Mouse (Mus musculus) heart, embryonic 16.5 days (tissue): ENCODE data around the gene Fgf2. TPM values are rescaled to one million over a fixed set of nuclear protein-coding genes. Genes with fewer than 3 reads are reported as not detected.

ENCODE experiments used
- ATAC-seq: fragments of 200-750 bp; cut with Nextera tagmentation; replicated peaks from 2 replicates; pipeline ENCODE4 v1.8.0; 2017; ENCODE audit warnings: moderate number of reproducible peaks; ENCODE audit not compliant: insufficient read depth, low FRiP score; ENCODE audit errors: extremely low read depth
- H3K27ac ChIP-seq: fragments of 300-500 bp; sonication (generic); 2 replicates; pipeline ENCODE4 v1.5.1; 2014; ENCODE audit warnings: mild to moderate bottlenecking, low read length, control low read depth, moderate library complexity
- H3K27me3 ChIP-seq: fragments of 300-500 bp; sonication (generic); 2 replicates; pipeline ENCODE4 v1.6.1; 2014; ENCODE audit warnings: low read length, mixed read lengths; ENCODE audit not compliant: control insufficient read depth, insufficient read depth
- H3K36me3 ChIP-seq: fragments of 300-500 bp; sonication (generic); 2 replicates; pipeline ENCODE4 v1.6.1; 2014; ENCODE audit not compliant: control insufficient read depth, insufficient read depth
- H3K4me1 ChIP-seq: fragments of 300-500 bp; sonication (generic); 2 replicates; pipeline ENCODE4 v1.6.1; 2014; ENCODE audit warnings: low read length, mixed read lengths; ENCODE audit not compliant: control insufficient read depth, insufficient read depth
- H3K4me2 ChIP-seq: fragments of 300-500 bp; sonication (generic); 2 replicates; pipeline ENCODE4 v1.6.1; 2014; ENCODE audit warnings: low read depth, mild to moderate bottlenecking, control low read depth, low read length
- H3K4me3 ChIP-seq: fragments of 300-500 bp; sonication (generic); 2 replicates; pipeline ENCODE4 v1.5.1; 2014; ENCODE audit warnings: mild to moderate bottlenecking, control low read depth, low read length
- H3K9ac ChIP-seq: fragments of 300-500 bp; sonication (generic); 2 replicates; pipeline ENCODE4 v1.6.1; 2014; ENCODE audit warnings: low read length, control low read depth
- H3K9me3 ChIP-seq: fragments of 300-500 bp; sonication (generic); replicated peaks from 2 replicates; pipeline ENCODE4 v1.6.1; 2016; ENCODE audit warnings: low read length; ENCODE audit not compliant: control insufficient read depth
- WGBS: fragments of 180-500 bp; shearing (Covaris S2); extraction: QIAGEN DNeasy Blood & Tissue Kit; methylation state at CpG from one replicate; pipeline ENCODE4 v1.1.7; 2014; 5-methylcytosine and 5-hydroxymethylcytosine counted together
- polyA plus RNA-seq: library from polyadenylated mRNA; unstranded; fragments of >200 nt; fragmentation: Nextera tagmentation; extraction: Ambion mirVana; gene quantifications from 2 replicates; pipeline ENCODE4 v1.2.1, GENCODE M21; 2015

Gene Fgf2
- polyA plus RNA-seq, 1 experiment from 2014 or later: 1.2 TPM

- Histone ChIP-seq H3K4me3 (no peak overlapping the region), H3K4me2 (no peak overlapping the region), H3K9ac (no peak overlapping the region), H3K27me3 (no peaks in the 10 kb centered on the region), H3K27ac (no peak overlapping the region), H3K36me3 (peaks cover 3% of the 10 kb centered on the region; the same call in 1 of the 2 replicates), H3K4me1 (no peaks in the 10 kb centered on the region), H3K9me3 (no peaks in the 10 kb centered on the region)
- WGBS: 44% methylated on average over 3 of the region's 3 CpGs
- no peak for ATAC-seq
Observed at GRCm38 (mm10) chr3:37324310-37324709, 23.8 kb upstream of the Fgf2 start.

GRCm38 (mm10) chr3:37325317-37326112, 22.6 kb upstream of the Fgf2 start:
- no peak overlapping the region for H3K4me2 ChIP-seq
- H3K36me3 ChIP-seq: no peaks in the 10 kb centered on the region; the same call in 1 of the 2 replicates
- 52% methylated on average over 5 of the region's 5 CpGs for WGBS
- H3K9ac ChIP-seq: no peak overlapping the region
- no peak overlapping the region for H3K27ac ChIP-seq
- H3K4me1 ChIP-seq: no peaks in the 10 kb centered on the region
- H3K9me3 ChIP-seq: no peaks in the 10 kb centered on the region
- H3K4me3 ChIP-seq: no peak overlapping the region
- H3K27me3 ChIP-seq: no peaks in the 10 kb centered on the region
- no peak for ATAC-seq

- H3K4me1 ChIP-seq: no peaks in the 10 kb centered on the region
- ATAC-seq: no peak
- no peak overlapping the region for H3K4me2 ChIP-seq
- H3K27ac ChIP-seq: no peak overlapping the region
- WGBS: 64% methylated on average over 3 of the region's 3 CpGs
- no peak overlapping the region for H3K4me3 ChIP-seq
- no peaks in the 10 kb centered on the region for H3K9me3 ChIP-seq
- no peak overlapping the region for H3K9ac ChIP-seq
- no peaks in the 10 kb centered on the region for H3K27me3 ChIP-seq
- no peaks in the 10 kb centered on the region for H3K36me3 ChIP-seq
Observed at GRCm38 (mm10) chr3:37326627-37327026, 21.5 kb upstream of the Fgf2 start.

DNA sequence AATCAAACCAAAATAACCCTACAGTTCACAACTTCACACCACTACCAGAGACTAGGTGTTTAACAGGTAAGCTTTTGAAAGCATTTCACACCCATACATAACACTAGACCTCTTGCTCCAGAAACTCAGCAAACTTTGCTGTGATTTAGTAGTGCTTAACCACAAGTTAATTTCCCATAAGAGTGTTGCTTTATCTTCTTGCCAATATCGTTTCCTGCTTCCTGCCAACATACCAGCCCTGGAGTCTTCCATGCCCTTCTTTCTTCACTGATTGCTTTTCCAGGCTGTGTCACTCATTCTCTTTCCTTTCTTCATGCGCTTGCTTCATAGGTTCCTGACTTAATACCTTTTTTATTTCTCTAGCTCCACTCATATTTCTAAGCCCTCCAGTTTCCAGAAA, 19.7 kb upstream of the Fgf2 start:
- H3K36me3 ChIP-seq: no peaks in the 10 kb centered on the region
- H3K9me3 ChIP-seq: no peaks in the 10 kb centered on the region
- ATAC-seq: no peak
- no peak overlapping the region for H3K4me2 ChIP-seq
- 60% methylated on average over 2 of the region's 2 CpGs for WGBS
- H3K4me3 ChIP-seq: no peak overlapping the region
- no peak overlapping the region for H3K27ac ChIP-seq
- no peaks in the 10 kb centered on the region for H3K27me3 ChIP-seq
- no peaks in the 10 kb centered on the region for H3K4me1 ChIP-seq
- no peak overlapping the region for H3K9ac ChIP-seq

DNA sequence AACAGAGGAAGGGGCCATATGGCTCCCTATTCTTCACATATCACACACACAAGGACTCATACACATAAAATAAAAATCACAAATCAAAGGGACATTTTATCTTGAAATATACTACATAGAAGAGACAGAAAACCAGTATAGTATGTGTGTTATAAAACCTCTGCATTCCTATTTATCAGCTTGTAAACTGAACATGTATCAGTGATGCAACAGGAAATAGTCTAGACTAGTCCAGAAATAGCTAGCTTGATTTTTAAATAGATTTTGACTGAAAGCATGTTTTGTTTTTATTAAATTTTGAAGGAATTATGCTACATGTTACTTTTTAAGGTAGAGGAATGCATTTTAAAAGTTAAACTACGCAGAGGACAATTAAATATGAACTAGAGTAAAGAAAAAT, 18.2 kb upstream of the Fgf2 start:
- Histone ChIP-seq H3K4me1 (no peaks in the 10 kb centered on the region), H3K36me3 (no peaks in the 10 kb centered on the region), H3K4me3 (no peak overlapping the region), H3K27ac (no peak overlapping the region), H3K27me3 (no peaks in the 10 kb centered on the region), H3K4me2 (no peak overlapping the region), H3K9ac (no peak overlapping the region), H3K9me3 (no peaks in the 10 kb centered on the region)
- 88% methylated on average over 1 of the region's 1 CpGs for WGBS
- ATAC-seq: no peak

DNA sequence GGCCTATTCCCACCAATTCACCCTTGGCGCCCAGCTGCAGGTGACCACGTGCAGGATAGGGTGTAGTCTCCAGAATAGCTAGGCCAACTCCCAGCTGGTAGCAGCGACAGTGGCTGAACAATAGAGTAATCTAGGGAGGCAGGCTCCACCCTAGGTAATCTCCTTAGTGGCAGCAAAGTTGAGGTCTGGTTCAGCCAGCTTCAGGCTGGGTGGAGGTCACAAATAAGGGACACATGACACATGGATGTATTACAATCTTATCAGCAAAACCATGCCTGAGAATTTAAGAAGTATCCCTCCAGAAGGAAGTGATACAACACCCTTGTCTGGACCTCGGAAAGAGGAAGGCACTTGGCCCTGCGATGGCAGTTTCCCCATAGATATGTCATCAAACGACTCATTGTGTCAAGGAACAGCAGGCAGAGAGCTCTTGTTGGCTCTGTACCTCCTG, 16.1 kb upstream of the Fgf2 start:
- no peak overlapping the region for H3K9ac ChIP-seq
- H3K4me2 ChIP-seq: no peak overlapping the region
- H3K27me3 ChIP-seq: no peaks in the 10 kb centered on the region
- ATAC-seq: no peak
- WGBS: 52% methylated on average over 6 of the region's 6 CpGs
- H3K4me1 ChIP-seq: no peaks in the 10 kb centered on the region
- H3K36me3 ChIP-seq: no peaks in the 10 kb centered on the region
- H3K27ac ChIP-seq: no peak overlapping the region
- no peak overlapping the region for H3K4me3 ChIP-seq
- H3K9me3 ChIP-seq: no peaks in the 10 kb centered on the region

DNA sequence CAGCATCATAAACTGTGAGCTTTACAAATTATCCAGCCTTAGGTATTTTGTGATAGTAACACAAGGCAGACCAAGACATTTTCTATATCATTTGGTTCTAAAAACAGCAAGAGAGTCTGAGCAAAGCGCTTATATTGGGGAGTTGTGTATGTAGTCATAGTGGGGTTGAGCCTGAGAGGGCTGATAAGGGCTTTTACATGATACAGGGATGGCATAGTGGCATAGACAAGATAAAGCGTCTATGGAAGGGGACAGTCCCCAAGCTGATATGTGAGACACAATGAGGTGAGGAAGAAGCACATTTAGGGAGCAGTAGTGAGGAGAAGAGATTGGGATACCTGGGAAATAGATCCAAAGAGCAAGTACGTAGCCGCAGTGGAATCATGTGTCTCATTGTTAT, 14.1 kb upstream of the Fgf2 start:
- Histone ChIP-seq H3K9me3 (no peaks in the 10 kb centered on the region), H3K36me3 (no peaks in the 10 kb centered on the region), H3K27me3 (no peaks in the 10 kb centered on the region), H3K27ac (no peak overlapping the region), H3K4me3 (no peak overlapping the region), H3K9ac (no peak overlapping the region), H3K4me1 (no peaks in the 10 kb centered on the region), H3K4me2 (no peak overlapping the region)
- WGBS: 84% methylated on average over 4 of the region's 4 CpGs
- no peak for ATAC-seq

DNA sequence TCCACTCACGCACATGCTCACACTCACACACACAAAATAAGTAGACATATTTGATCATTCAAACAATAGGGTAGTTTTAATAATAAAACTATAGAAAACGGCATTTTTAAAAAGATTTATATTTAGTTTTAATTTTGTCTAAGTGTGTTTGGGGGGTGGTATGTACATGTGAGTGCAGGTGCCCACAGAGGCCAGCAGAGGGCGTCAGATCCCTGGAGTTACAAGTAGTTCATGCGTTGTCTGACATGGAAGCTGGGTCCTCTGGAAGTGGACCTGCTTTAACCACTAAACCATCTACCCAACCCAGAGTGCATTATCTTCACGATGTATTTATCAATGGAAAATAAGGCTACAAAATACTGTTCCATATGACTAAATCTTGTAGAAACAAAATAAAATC, 7.0 kb upstream of the Fgf2 start:
- Histone ChIP-seq H3K9me3 (no peaks in the 10 kb centered on the region), H3K4me3 (no peak overlapping the region), H3K36me3 (no peaks in the 10 kb centered on the region), H3K4me1 (no peaks in the 10 kb centered on the region), H3K9ac (no peak overlapping the region), H3K27ac (no peak overlapping the region), H3K4me2 (no peak overlapping the region), H3K27me3 (no peaks in the 10 kb centered on the region)
- no peak for ATAC-seq
- WGBS: 61% methylated on average over 5 of the region's 5 CpGs

DNA sequence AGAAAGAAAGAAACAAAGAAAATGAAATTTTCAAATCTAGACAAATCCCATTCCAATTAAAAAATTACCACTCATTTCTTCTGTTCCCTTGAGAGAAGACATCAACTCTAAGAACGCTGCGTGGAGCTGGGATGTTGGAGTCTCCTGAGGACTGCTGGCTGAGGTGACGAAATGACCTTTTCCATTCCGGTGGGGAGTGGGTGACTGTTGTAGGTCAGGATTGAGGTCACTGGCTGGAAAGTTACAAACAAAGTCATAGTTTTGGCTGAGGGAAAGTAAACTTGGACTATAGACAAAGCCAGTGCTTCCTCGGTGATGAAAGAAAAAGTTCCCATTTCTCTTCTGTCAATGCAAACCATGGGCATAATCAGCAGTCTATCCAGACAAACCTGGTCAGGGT, 5.3 kb upstream of the Fgf2 start:
- Histone ChIP-seq H3K4me1 (peaks cover 1% of the 10 kb centered on the region; the same call in 1 of the 2 replicates), H3K9me3 (no peaks in the 10 kb centered on the region), H3K27me3 (peaks cover 10% of the 10 kb centered on the region; the same call in 1 of the 2 replicates), H3K9ac (no peak overlapping the region), H3K4me3 (no peak overlapping the region), H3K27ac (no peak overlapping the region), H3K4me2 (no peak overlapping the region), H3K36me3 (no peaks in the 10 kb centered on the region)
- no peak for ATAC-seq
- WGBS: 47% methylated on average over 5 of the region's 5 CpGs
